Mouse (Mus musculus) gastrocnemius, postnatal 25 days (tissue): Measurements from ENCODE around the gene Usp6nl. TPM values are rescaled to one million over a fixed set of nuclear protein-coding genes. Genes with fewer than 3 reads are reported as not detected.

ENCODE experiments used
- DNase-seq: peaks from one replicate; pipeline ENCODE4 v3.0.0; 2022
- total RNA-seq, 2 experiments: library from RNA; stranded (reverse); gene quantifications; 1 replicate in 1 of 2; 2 replicates in 1 of 2; pipeline ENCODE4 v1.2.3; 2021

Gene Usp6nl
- total RNA-seq, 2 experiments from 2014 or later, result 2.9 to 3.8 TPM

- DNase-seq, result no peak
These were observed 9.1 kb downstream of the Usp6nl start for GRCm38 (mm10) chr2:6331324-6332137.

GRCm38 (mm10) chr2:6333570-6333969, 11.1 kb downstream of the Usp6nl start:
- no peak for DNase-seq

- DNase-seq, result no peak
These were observed 11.5 kb downstream of the Usp6nl start for GRCm38 (mm10) chr2:6334011-6334410.

- no peak for DNase-seq
These were observed 12.7 kb downstream of the Usp6nl start for GRCm38 (mm10) chr2:6335032-6335735.

GRCm38 (mm10) chr2:6336013-6336412, 13.5 kb downstream of the Usp6nl start:
- DNase-seq, result no peak

GRCm38 (mm10) chr2:6336649-6337048, 14.2 kb downstream of the Usp6nl start:
- DNase-seq, result no peak

GRCm38 (mm10) chr2:6337436-6337835, 15.0 kb downstream of the Usp6nl start:
- no peak for DNase-seq

- no peak for DNase-seq
These were observed 15.7 kb downstream of the Usp6nl start for GRCm38 (mm10) chr2:6338031-6338629.

- DNase-seq, result no peak
These were observed 18.0 kb downstream of the Usp6nl start for GRCm38 (mm10) chr2:6340439-6340838.

- no peak for DNase-seq
These were observed 19.0 kb downstream of the Usp6nl start for GRCm38 (mm10) chr2:6341496-6341895.

- DNase-seq, result no peak
These were observed 27.0 kb downstream of the Usp6nl start for GRCm38 (mm10) chr2:6349256-6350092.

- no peak for DNase-seq
These were observed 27.7 kb downstream of the Usp6nl start for GRCm38 (mm10) chr2:6350164-6350563.

- no peak for DNase-seq
These were observed 28.6 kb downstream of the Usp6nl start for GRCm38 (mm10) chr2:6350931-6351695.

GRCm38 (mm10) chr2:6352541-6352971, 30.1 kb downstream of the Usp6nl start:
- no peak for DNase-seq

GRCm38 (mm10) chr2:6353060-6353459, 30.6 kb downstream of the Usp6nl start:
- DNase-seq, result no peak

GRCm38 (mm10) chr2:6357306-6357705, 34.8 kb downstream of the Usp6nl start:
- DNase-seq, result no peak

GRCm38 (mm10) chr2:6359645-6360044, 37.2 kb downstream of the Usp6nl start:
- DNase-seq, result no peak

GRCm38 (mm10) chr2:6363126-6363525, 40.7 kb downstream of the Usp6nl start:
- DNase-seq, result no peak

GRCm38 (mm10) chr2:6363922-6364321, 41.5 kb downstream of the Usp6nl start:
- DNase-seq, result no peak

GRCm38 (mm10) chr2:6366521-6366928, 44.1 kb downstream of the Usp6nl start:
- no peak for DNase-seq

GRCm38 (mm10) chr2:6366973-6367372, 44.5 kb downstream of the Usp6nl start:
- no peak for DNase-seq
